Mouse (Mus musculus): ENCODE results near the gene Gm42417.

DNA sequence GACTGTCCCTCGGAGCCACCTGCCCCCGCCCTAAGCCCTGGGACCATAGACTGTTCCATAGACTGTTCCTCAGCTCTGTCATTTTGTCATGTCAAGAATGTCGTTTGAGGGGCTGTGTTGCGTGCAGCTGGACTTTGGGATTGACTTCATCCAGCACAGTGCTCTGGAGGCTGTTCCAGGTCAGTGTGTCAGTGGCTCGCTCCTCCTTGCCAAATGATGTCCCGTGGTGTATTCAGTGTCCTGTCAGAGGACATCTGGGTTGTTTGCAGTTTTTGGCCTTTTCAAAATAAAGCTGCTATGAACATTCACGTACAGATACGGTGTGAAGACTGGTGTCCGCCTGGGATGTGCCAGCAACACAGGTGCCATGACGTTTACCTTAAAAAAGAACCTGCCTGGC, 12.3 kb downstream of the Gm42417 start:
- TF ChIP-seq POLR2A (IDR thresholded peaks at IDR 0.05; ENCODE audit: low read depth, low read length), result no peak
- no peak for TF ChIP-seq CTCF (IDR thresholded peaks at IDR 0.05; ENCODE audit: extremely low read depth, insufficient read length, insufficient replicate concordance, low read depth, low read length)
